ENCODE assay signal across 10 mouse cellular contexts in genomic region chr17:87391242-87391641, GRCm38 (mm10). TPM values are rescaled to one million over a fixed set of nuclear protein-coding genes. Genes with fewer than 3 reads are reported as not detected.
DNase-seq lines count a peak whose midpoint lies in the region; ATAC-seq and TF ChIP-seq lines count a peak whose summit lies in the region.
"Had no signal": no experiment of that assay in that cellular context is flagged by ENCODE, and none has a peak within 500 bp of the region (broad histone marks: within the 10 kb centered on the region; RNA-seq: fewer than 3 reads in every experiment).

No protein-coding gene starts in this region.

- H3K4me3 ChIP-seq in hindbrain, embryonic 15.5 days, result no peak overlapping the region
- H3K4me3 ChIP-seq in hindbrain, embryonic 12.5 days, result no peak overlapping the region
- H3K4me3 ChIP-seq in thymus, adult 2 months (ENCODE audit: control insufficient read depth, insufficient read depth, low read length), result no peak overlapping the region

- ATAC-seq in hindbrain, embryonic 15.5 days (ENCODE audit: low FRiP score, low read depth), result peak; percentile 57
- ATAC-seq in hindbrain, embryonic 12.5 days (ENCODE audit: low FRiP score), result no peak

- WGBS in hindbrain, embryonic 15.5 days, result 58% methylated on average over 7 of the region's 7 CpGs
- WGBS in hindbrain, embryonic 12.5 days, result 77% methylated on average over 7 of the region's 7 CpGs
- 85% methylated on average over 7 of the region's 7 CpGs for WGBS in thymus, adult 2 months

- no peak overlapping the region for H3K9ac ChIP-seq in hindbrain, embryonic 15.5 days
- H3K9ac ChIP-seq in hindbrain, embryonic 12.5 days, result no peak overlapping the region

- H3K27me3 ChIP-seq in hindbrain, embryonic 15.5 days, result no peaks in the 10 kb centered on the region
- no peaks in the 10 kb centered on the region for H3K27me3 ChIP-seq in hindbrain, embryonic 12.5 days
- no peaks in the 10 kb centered on the region for H3K27me3 ChIP-seq in thymus, adult 2 months (ENCODE audit: control insufficient read depth, insufficient read depth, low read length)

- TF ChIP-seq CTCF in thymus, adult 2 months (IDR thresholded peaks at IDR 0.05; ENCODE audit: borderline replicate concordance, control insufficient read depth, extremely low read depth, insufficient read depth, low read length, poor library complexity), result no peak

- no peaks in the 10 kb centered on the region for H3K9me3 ChIP-seq in hindbrain, embryonic 15.5 days
- no peaks in the 10 kb centered on the region for H3K9me3 ChIP-seq in hindbrain, embryonic 12.5 days (replicated peaks)
- H3K9me3 ChIP-seq: G1E had no signal

- peak; percentile 20 for DNase-seq in Muller cell, postnatal 12 days (ENCODE audit: inconsistent ontology term)
- peak; percentile 68 for DNase-seq in gastrocnemius, adult 18-20 months (ENCODE audit: low spot score)
- DNase-seq in kidney, postnatal 25 days, result peak; percentile 48 to 75
- no peak for DNase-seq in thymus, postnatal 14 days
- DNase-seq in thymus, adult 2 months, result no peak
- no peak for DNase-seq in natural killer cell, adult 2 months (ENCODE audit: low spot score in 2 of 2)
- DNase-seq: thymus, postnatal 25 days had no signal

- H3K36me3 ChIP-seq in hindbrain, embryonic 15.5 days, result no peaks in the 10 kb centered on the region
- no peaks in the 10 kb centered on the region for H3K36me3 ChIP-seq in hindbrain, embryonic 12.5 days
- no peaks in the 10 kb centered on the region for H3K36me3 ChIP-seq in thymus, adult 2 months (ENCODE audit: control insufficient read depth, insufficient read depth, low read length)
- H3K36me3 ChIP-seq: G1E had no signal

- no peak overlapping the region for H3K4me2 ChIP-seq in hindbrain, embryonic 15.5 days
- no peak overlapping the region for H3K4me2 ChIP-seq in hindbrain, embryonic 12.5 days (replicated peaks)

- peaks cover 6% of the 10 kb centered on the region for H3K4me1 ChIP-seq in hindbrain, embryonic 15.5 days (replicated peaks)
- H3K4me1 ChIP-seq in hindbrain, embryonic 12.5 days, result peaks cover 7% of the 10 kb centered on the region
- no peaks in the 10 kb centered on the region for H3K4me1 ChIP-seq in thymus, adult 2 months (replicated peaks; ENCODE audit: control insufficient read depth, insufficient read depth, low read length)

- H3K27ac ChIP-seq in hindbrain, embryonic 15.5 days (replicated peaks), result no peak overlapping the region
- H3K27ac ChIP-seq in hindbrain, embryonic 12.5 days, result no peak overlapping the region
- no peak overlapping the region for H3K27ac ChIP-seq in thymus, adult 2 months (ENCODE audit: control insufficient read depth, insufficient read depth, low read length)

- TF ChIP-seq POLR2A in thymus, adult 2 months (IDR thresholded peaks at IDR 0.05; ENCODE audit: control insufficient read depth, extremely low read depth, insufficient read depth, low read length, poor library complexity), result no peak

RNA-seq across cellular contexts. Expression of gene Stpg4, which starts 36.3 kb away (rescaled TPM):
- polyA plus RNA-seq in hindbrain, embryonic 15.5 days (2015; fragmentation: Nextera tagmentation; extraction: Ambion mirVana), result not detected in 2 replicates
- 0.34 TPM in 1 of 2 replicates, not detected in the other for polyA plus RNA-seq in hindbrain, embryonic 12.5 days (2016; fragmentation: Nextera tagmentation; extraction: Ambion mirVana)
- not detected for total RNA-seq in gastrocnemius, adult 18-20 months (2021)
- polyA plus RNA-seq in thymus, adult 2 months (2012; rRNA removed), result 0.24 TPM in 1 of 2 replicates, not detected in the other
- polyA plus RNA-seq: G1E had no signal

RNA-seq across cellular contexts. Expression of gene Calm2, which starts 55.5 kb away (rescaled TPM):
- polyA plus RNA-seq in hindbrain, embryonic 15.5 days (2015; fragmentation: Nextera tagmentation; extraction: Ambion mirVana), result 2,472 and 2,541 TPM in 2 replicates
- 1,282 and 1,370 TPM in 2 replicates for polyA plus RNA-seq in hindbrain, embryonic 12.5 days (2016; fragmentation: Nextera tagmentation; extraction: Ambion mirVana)
- total RNA-seq in gastrocnemius, adult 18-20 months (2021), result 100 to 1,000 TPM; 180 to 209 TPM
- polyA plus RNA-seq in thymus, adult 2 months (2012; rRNA removed), result 57.1 and 57.3 TPM in 2 replicates

Comparison
In these comparisons a context has a peak if more than half of its experiments do, and no peak if none do; other contexts are left out.
1. DNase-seq: peak in Muller cell, postnatal 12 days (single experiment), gastrocnemius, adult 18-20 months (single experiment) and kidney, postnatal 25 days (2 of 2); none in thymus, postnatal 14 days (single experiment), thymus, adult 2 months (single experiment) and natural killer cell, adult 2 months (0 of 2).
2. RNA of gene Calm2, which starts 55.5 kb away (polyA plus RNA-seq): 2,472 to 2,541 TPM in hindbrain, embryonic 15.5 days and 1,282 to 1,370 TPM in hindbrain, embryonic 12.5 days; 57.1 to 57.3 TPM in thymus, adult 2 months; every median in the first group is over 10 times any median in the second.